Mouse (Mus musculus) thymus, postnatal 10 days (tissue): ENCODE data around the gene Pten.

Experiments used
- DNase-seq, 2 experiments: peaks; one replicate each; pipeline ENCODE4 v3.0.0; 2021; ENCODE audit warnings: low spot score in 2 of 2

Gene Pten

DNA sequence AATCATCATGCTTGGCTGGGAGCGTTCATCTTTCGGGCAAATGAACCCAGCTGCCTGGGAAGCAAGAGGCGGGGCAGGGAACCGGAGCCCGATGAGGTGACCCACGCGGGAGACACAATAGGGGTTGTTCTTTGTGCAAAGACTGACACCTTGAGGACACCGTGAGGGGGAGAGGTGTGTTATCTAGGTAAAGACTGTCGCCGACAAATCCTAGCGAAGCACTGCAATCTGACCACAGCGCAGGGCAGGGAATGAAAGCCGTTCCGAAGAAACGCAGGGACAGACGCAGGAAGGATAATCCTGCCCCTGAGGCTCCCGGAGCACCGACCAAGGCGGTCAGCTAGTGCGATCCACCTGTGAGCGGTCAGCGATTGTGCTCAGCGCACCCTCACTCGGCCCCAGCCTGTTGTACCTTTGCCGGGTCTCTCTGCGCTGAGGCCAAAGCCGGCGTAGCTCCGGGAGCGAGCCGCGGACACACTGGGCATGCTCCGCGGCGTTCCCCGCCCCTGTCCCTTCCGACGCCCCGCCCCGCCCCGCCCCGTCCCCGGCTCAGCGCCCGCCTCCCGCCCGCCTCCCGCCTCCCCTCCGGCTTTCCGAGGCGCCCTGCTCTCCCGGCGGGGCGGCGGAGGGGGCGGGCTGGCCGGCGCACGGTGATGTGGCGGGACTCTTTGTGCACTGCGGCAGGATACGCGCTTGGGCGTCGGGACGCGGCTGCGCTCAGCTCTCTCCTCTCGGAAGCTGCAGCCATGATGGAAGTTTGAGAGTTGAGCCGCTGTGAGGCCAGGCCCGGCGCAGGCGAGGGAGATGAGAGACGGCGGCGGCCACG is at the start of gene Pten:
Gene Pten (plus strand): TSS at position 598 of the 826 bp plus-strand sequence.
- DNase-seq = peak; percentile 96

DNA sequence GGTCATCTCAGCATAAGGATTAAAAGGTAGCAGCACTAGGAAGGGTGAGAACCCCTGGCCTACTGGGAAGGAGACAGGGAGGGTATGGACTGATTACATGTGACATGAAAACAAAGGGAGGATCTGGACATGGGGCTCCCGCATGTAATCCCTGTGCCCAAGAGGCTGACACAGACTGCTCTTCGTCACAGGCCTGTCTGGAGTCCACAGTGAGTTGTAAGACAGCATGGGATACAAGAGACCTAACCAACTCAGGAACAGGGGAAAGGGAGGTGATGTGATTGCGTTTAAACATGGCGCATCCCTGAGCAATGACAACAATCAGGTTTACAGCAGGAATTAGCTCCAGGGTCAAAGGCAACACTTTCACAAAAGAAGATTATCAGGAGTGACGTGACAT is 48.3 kb upstream of the Pten start:
- no peak for DNase-seq

DNA sequence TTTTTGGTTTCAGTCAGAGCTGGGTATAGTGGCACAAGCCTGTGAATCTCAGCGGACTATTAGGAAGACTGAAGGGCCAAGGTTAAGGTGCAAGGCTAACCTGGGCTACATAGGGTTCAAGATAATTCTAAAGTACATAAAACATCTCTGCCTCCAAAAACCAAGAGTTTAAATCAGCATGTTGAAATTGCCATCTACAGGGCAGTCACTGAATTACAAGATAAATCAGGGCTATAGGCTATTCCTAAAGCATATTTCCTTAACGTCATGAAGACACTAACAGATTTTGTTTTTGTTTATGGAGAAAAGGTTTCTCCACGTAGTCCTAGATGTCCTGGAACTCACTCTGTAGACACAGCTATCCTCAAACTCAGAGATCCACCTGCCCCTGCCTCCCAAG is 47.0 kb upstream of the Pten start:
- peak in 1 of 2 experiments; percentile 36 for DNase-seq

DNA sequence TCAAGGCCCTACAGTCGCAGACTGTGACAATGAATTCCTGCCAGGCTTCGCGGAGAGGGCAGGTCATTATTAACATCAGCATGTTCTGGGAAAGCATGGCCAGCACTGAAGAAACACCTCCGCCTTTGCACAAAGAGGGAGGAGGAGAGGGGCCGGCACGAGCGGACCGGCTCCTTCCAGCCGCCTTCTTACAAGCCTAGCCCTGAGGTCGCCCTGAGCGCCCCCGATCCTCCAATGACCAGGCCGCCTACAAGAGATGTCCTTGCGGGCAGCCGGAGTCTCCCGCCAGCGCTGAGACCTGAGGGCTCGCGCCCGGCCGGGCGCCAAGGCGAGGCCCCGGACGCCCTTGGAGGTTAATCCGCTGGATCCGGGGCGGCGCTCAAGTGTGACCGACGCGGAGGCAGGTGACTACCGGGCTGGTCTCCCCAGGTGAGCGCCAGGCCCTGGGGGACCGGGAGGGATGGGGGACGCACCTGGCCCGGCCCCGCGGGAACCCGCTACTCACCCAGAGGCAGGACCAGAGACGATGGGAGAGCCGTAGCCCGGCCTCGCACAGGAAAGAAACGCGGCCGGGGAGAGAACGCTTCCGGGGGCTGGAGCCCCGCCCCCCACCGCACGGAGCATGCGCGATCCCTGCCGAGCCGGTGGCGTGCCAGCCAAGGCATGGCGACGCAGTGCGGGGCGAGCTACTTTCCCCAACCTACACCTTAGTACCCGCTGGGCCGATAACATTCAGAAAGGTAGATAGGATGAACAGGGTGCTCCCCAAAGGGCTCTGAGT is 45.3 kb upstream of the Pten start:
- peak; percentile 83 to 94 for DNase-seq

DNA sequence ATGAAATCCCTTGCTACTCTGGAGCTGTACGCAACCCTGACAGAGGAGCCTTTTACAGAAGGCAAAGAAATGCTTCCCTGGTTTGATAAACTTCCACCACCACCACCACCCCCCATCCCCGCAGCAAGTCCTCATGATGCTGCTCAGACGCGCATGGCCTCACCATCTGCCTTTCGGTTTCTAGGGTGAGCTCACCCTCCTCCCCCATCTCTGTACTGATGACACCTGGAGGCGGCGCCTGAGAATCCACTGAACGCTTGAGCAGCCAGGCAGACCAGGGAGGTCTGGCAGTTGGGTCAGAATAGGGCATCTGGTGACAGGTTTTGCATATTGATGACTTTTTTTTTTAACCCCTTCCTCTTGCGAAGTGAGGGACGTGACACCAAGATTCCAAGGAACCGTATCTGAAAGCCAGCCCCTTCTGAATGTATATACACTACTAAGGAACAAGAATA is 44.7 kb upstream of the Pten start:
- DNase-seq = peak; percentile 78 to 79

DNA sequence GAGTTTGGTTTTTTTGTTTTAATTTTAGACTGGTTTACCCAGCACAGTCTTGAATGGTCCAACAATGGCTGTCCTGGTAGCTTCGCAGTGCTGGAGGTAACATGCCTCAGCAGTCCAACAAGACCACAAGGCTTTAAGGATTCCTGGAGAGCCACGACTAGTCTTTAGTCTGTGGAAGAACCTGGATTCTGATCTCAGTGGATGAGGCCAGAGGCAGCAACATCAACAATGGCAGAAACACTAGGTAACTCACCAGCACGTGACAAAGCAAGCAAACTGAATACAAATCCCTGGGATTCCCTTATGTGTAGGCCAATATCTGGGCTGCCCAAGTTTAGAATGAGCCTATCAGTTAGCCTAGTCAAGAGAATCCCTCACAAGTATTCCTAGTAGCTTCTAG is 43.8 kb upstream of the Pten start:
- no peak for DNase-seq

DNA sequence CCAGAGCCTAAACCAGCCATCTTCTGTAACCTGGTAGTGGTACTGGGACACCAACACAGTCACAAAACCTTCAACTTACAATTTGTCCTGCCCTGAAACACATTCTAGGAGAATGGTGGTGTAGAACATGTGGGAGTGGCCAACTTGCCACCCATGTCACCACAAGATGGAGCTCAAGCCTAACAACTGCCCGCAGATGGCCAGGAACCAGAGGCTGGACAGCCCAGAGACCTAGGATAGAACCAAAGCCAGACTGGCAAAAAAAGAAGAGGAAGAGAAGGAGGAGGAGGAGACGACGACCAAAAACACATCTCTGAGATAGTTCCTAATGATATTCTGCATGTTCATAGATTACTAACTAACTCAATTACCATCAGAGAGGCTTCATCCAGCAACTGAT is 42.1 kb upstream of the Pten start:
- DNase-seq = peak; percentile 38 to 67

DNA sequence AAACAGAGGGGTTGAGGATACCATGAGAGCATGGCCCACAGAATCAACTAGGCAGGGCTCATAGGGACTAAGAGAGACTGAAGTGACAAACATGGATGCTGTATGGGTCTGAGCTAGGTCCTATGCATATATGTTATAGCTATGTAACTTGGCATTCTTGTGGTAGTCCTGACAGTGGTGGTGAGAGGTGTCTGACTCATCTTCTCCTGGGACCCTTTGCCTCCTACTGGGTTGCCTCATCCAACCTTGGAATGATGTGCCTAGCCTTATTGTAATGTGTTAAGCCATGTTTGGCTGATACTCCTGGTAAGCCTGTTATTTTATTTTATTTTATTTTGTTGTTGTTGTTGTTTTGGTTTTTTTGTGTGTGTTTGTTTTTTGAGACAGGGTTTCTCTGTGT is 41.6 kb upstream of the Pten start:
- DNase-seq = no peak

DNA sequence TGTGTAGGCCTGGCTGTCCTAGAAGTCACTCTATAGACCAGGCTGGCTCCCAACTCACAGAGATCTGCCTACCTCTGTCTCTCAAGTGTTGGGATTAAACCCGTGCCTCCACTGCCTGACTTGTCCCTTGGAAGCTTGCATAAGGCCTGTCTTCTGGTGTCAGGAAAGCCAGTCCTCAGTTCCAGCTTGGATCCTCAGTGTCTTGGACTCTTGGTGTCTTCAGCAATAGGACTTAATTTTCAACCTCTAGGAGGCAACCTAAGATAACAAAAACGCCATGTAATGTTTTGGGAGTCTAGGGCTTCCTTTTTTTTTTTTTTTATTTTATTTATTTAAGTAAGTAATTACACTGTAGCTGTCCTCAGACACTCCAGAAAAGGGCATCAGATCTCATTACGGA is 39.7 kb upstream of the Pten start:
- DNase-seq = no peak

DNA sequence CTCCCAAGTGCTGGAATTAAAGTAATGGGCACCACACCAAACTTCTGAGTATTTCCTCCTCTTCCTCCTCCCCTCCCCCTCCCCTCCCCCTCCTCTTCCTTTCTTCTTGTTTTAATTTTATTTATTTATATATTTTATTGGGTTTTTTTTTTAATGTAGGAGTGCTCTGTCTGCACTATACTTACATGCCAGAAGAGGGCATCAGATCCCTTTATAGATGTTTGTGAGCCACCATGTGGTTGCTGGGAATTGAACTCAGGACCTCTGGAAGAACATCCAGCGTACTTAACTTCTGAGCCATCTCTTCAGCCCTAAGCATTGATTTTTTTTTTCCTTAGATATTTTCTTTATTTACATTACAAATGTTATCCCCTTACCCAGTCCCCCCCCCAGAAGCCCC is 37.0 kb upstream of the Pten start:
- DNase-seq = no peak

DNA sequence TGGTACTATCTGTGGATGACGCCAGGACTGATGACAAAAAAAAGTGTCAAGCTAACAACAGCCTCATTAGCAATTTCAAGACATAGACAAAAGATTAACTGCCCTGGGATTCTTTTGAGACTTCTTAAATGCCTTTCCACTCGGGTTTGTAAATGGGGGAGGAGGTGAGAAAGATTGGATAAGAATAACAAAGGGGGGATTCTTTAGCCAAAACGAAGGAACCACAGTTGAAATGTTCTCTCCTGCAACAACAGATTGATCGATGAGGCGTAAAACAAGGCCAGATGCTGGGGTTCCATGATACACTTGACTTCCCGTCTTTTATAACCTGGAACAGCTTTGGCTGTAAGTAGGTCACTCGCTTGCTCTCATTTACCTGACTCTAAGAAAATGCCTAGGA is 33.5 kb upstream of the Pten start:
- no peak for DNase-seq

DNA sequence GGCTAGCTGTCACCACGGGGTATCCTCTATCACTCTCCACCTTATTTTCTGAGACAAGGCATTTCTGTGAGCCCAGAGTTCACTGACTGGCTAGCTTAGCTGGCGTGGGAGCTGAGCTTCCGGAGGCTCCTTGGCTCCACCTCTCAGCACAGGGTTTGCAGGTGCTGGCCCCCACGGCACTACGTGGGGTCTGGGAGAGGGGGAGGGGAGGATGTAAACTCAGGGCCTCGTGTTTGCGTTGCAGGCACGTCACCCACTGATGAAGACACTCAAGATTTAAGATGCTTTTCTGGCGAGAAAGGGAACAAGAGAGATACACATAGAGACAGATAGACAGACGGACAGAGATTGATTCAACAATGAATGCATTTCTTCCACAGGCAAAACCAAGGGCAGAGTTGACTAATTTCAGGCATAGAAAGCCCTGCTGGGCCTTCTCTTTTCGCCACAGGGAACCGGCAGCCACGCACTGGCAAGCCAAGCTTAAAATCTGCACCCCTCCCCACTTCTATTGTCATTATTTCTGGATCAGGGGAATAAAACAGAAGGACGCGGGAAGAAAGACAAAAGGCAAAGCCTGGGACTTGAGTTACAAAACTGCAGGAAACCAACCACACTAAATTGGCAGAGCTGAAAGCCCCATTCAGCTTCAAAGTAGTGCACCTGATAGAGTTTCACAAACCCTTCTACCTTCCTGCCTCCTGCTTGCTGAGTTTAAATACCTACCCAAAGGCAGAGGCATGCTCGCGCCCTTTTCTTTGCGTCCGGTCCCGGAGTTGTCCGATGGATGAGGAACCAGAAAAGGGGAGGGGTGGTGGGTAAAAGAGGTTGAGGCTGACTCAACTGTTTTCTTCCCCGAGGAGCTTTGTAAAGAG is 30.6 kb upstream of the Pten start:
- DNase-seq = peak; percentile 79 to 81

DNA sequence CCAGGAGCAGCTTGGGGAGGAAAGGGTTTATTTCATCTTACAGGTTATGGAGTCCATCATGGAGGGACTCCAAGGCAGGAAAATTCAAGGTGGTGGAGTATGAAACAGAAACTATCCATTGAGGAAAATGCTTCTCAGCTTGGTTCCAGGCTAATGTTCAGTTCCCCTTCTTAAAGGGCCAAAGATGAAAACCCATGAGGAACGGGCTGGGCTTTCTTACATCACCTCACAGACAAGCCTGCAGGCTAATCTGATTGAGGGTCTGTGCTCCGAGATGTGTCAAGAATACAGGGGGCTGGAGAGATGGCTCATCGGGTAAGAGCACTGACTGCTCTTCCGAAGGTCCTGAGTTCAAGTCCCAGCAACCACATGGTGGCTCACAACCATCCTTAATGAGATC is 27.5 kb upstream of the Pten start:
- no peak for DNase-seq

DNA sequence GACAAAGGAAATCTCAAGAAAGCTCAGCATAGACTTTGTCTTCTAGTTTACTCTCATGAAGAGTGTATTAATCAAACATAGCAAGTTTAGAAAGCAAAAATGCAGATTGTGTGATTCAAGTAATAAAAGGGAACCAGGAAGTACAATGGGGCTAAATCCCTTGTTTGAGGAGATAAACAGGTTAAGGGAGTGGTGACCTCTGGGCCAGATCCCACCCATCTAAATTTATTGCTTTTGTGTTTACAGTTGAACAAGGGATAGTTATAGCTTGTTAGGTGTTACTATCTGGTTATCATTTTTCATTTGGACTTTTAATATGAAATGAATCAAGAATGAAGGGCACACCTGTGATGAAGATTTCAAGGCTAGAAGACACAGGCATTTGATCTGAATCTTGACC is 24.4 kb upstream of the Pten start:
- no peak for DNase-seq

DNA sequence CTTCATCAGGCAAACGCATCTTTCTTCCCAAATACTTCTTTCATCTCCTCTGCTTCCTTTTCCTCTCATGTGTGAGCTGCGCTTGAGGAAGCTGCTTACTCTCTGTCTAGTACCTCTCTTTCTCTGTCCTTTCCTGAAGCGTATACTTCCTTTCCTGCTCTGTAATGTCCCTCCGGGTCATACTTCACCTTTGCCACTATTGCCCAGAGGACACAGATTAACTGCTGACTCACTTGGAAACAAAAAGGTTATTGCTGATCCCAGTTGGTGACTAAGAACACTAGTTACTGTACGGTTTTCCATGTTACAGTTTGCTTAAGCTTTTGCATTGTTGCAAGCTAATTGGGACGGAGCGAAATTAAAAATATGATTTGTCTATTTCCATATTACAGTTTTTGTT is 19.5 kb upstream of the Pten start:
- DNase-seq = no peak

DNA sequence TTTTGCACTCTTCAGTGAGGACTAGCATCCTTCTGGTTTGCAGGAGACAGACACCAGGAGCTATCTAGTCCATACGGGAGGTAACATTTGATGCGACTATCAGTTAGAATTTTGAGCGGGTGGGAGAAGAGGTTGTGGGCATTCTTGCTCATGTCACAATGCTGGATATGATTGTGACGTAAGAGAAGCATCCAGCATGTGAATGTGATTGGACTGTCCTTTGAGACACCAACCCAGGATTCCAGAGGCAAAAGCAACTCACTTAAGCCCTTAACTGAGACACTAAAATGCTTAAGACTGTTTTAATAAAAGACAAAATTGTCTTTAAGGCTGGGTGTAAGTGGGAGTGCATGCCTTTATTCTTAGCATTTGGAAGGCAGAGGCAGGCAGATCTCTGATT is 17.6 kb upstream of the Pten start, which contains the start of gene Atad1:
Gene Atad1 (minus strand): TSS at position 101 of the 400 bp plus-strand sequence.
- no peak for DNase-seq

DNA sequence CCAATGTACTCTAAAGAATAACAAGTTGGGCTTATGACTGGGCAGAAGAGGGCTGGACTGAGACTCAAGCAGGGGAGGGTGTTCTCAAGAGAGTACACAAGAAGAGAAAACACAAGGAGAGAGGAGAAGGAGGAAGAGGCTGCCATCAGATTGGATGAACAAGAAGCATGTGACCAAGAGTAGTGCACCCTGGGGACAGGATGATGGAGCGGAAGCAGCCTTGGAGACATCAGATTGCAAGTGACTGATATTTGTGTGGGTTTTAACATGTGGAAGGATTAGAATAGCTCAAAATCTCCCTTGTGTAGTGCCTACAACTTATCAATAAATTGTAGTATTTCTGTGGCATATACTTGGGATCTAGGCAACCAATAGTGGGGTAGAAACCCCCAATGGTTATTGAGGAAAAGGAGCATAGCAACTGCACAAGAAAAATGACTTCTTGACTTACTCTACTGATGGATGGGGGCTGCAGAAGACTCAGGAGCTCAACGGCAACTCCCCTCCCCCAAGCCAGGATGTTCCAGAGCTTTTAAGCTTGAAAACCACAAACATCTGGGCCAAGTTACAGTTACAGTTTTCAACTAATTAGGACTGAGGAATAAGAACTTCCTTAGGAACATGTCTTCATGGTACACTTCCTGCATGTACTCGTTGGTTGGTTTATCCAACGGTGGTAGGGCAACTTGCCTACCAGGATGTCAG is 16.5 kb upstream of the Pten start:
- DNase-seq = peak; percentile 65 to 70

DNA sequence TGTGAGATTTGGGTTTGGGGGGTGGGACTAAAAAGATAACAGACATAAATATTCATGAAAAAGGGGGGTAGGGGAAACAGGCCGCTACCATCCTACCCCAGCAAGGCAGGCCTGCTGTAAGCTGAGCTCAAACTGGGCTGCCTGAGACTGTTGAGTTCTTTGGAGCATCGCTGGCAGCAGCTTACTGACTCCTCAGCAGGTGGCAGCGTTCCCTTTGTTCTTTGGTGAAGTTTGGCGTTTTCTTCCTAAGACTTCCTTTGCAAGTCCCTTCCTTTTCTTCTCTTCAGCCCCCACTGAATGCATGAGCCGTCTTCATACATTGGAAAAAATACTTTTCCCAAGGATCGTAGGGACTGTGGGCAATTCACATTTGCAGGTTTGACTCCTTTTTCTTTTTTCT is 7.9 kb upstream of the Pten start:
- DNase-seq = peak; percentile 73 to 76

DNA sequence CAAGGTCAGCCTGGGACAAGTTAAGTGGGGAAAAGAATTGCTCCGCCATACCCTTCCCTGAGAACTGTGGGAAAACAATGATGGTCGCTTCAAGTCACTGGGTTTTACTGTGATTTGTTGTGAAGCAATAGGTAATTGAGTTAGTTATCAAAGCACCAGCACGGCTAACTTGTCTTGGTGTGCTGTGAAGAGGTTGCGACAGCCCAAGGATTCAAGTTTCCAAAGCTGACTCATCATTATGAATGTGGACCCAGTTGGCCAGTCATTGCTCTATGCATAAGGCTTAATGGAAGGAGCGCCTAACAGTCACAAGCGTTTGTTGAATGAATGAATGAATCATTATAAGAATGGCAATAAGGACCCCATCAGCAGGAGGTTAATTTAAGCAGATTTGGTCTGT is 4.9 kb upstream of the Pten start:
- DNase-seq = no peak

DNA sequence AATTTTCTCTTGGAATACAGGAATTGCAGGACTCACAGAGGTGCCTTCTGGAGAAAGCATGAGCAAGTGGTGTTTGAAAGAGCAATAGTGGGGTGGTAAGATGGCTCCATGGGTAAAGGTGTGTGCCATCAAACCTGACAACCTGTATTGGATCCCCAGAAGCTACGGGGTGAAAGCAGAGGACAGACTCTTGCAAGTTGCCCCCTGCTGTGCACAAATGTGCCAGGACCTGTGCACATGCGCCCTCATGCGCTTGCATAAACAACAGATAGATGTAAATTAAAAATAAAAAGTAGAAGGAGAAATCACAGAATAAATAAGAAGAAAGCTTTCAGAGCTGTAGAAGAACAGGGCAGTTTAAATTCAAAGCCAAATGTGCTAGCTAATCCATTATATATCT is 3.9 kb upstream of the Pten start:
- no peak for DNase-seq
